Mouse (Mus musculus): ENCODE data around the gene Igf1.

Gene Igf1

GRCm38 (mm10) chr10:87858013-87858806 lies at the start of gene Igf1:
Igf1 (plus strand) TSS chr10:87858265.
- DNase-seq: no peak

GRCm38 (mm10) chr10:87812157-87813072 lies 45.6 kb upstream of the Igf1 start:
- DNase-seq: no peak

- no peak for DNase-seq
Measured at GRCm38 (mm10) chr10:87813073-87813590, 44.9 kb upstream of the Igf1 start.

- DNase-seq: no peak
Measured at GRCm38 (mm10) chr10:87816861-87817260, 41.2 kb upstream of the Igf1 start.

- DNase-seq: peak; percentile 1
Measured at GRCm38 (mm10) chr10:87817786-87818185, 40.3 kb upstream of the Igf1 start.

GRCm38 (mm10) chr10:87821906-87822305 lies 36.2 kb upstream of the Igf1 start:
- DNase-seq: peak; percentile 5

GRCm38 (mm10) chr10:87830012-87830411 lies 28.1 kb upstream of the Igf1 start:
- no peak for DNase-seq

GRCm38 (mm10) chr10:87830639-87831038 lies 27.4 kb upstream of the Igf1 start:
- no peak for DNase-seq

GRCm38 (mm10) chr10:87832101-87832500 lies 26.0 kb upstream of the Igf1 start:
- no peak for DNase-seq

GRCm38 (mm10) chr10:87839454-87839853 lies 18.6 kb upstream of the Igf1 start:
- no peak for DNase-seq

- DNase-seq: no peak
Measured at GRCm38 (mm10) chr10:87842501-87842900, 15.6 kb upstream of the Igf1 start.

GRCm38 (mm10) chr10:87844917-87845552 lies 13.0 kb upstream of the Igf1 start:
- no peak for DNase-seq

- DNase-seq: peak; percentile 40
Measured at GRCm38 (mm10) chr10:87847882-87848281, 10.2 kb upstream of the Igf1 start.

GRCm38 (mm10) chr10:87848419-87848818 lies 9.6 kb upstream of the Igf1 start:
- no peak for DNase-seq

GRCm38 (mm10) chr10:87851492-87851891 lies 6.6 kb upstream of the Igf1 start:
- no peak for DNase-seq

- peak; percentile 71 for DNase-seq
Measured at GRCm38 (mm10) chr10:87854408-87854807, 3.7 kb upstream of the Igf1 start.

- no peak for DNase-seq
Measured at GRCm38 (mm10) chr10:87855423-87856122, 2.5 kb upstream of the Igf1 start.

- DNase-seq: no peak
Measured at GRCm38 (mm10) chr10:87857215-87857955, 680 bp upstream of the Igf1 start.

- peak; percentile 47 for DNase-seq
Measured at GRCm38 (mm10) chr10:87858939-87859338, 874 bp downstream of the Igf1 start.

GRCm38 (mm10) chr10:87859453-87859852 lies 1.4 kb downstream of the Igf1 start:
- peak; percentile 21 for DNase-seq
